Mouse (Mus musculus) urinary bladder, postnatal 4 days (tissue): ENCODE data around the gene Bbs12.

ENCODE experiments used
- DNase-seq, 2 experiments: peaks; one replicate each; pipeline ENCODE4 v3.0.0; 2021 to 2022; ENCODE audit warnings: low spot score in 2 of 2

The Bbs12 gene

DNA sequence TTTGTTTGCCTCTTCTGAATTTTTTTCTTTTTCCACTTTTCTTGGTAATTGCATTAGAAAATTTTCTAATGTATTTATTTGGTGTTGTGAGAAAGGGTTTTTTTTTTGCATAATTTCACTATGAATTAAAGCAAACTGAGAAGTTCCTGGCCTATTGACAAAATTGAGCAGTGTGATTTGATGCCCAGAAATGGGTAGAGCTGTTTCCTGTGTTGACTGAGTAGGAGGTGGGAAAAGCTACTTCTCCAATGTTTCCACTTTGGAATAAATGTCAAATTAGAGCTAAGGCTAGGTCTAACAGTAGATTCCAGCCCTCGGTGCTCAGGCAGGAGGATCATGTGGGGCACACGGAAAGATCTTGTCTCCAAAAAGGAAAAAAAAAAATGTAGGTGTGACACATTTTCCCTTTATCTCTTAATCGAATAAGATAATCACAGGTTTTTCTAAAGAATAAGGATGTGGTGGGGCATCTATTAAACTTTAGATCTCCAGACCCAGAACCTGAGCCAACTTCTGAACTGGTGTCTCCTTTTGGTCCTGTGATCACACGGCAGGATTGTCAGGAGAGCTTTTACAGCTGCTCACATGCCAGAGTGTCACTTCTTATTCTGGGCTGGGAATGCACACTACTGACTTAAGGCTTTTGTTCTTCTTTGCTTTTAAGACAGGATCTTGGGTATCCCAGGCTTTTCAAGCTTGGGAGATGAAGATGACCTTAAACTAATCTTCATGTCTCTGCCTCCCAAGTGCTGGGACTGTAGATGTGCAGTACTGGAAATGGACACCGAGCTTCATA lies 13.2 kb downstream of the Bbs12 start:
- no peak for DNase-seq

DNA sequence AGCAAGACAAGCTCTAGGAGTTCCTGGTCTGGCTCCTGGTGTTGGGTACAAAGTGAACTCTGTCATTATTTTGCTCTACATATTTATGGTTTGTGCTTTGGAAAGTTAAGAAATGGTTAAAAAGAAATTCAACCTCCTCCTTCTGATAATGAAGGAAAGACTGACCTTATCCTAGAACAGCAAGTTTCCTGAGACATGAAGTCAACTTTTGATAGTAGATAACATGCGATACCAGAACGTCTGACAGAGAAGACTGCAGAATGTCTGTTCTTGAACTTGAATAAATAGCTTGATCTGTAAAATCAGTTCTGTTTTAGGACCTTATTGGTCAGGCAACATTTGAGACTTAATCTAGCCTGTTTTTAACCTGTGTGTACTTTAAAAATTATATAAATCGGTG lies 14.3 kb downstream of the Bbs12 start:
- DNase-seq: no peak

- DNase-seq: no peak
These were observed 16.1 kb downstream of the Bbs12 start for GRCm38 (mm10) chr3:37328489-37328888.

DNA sequence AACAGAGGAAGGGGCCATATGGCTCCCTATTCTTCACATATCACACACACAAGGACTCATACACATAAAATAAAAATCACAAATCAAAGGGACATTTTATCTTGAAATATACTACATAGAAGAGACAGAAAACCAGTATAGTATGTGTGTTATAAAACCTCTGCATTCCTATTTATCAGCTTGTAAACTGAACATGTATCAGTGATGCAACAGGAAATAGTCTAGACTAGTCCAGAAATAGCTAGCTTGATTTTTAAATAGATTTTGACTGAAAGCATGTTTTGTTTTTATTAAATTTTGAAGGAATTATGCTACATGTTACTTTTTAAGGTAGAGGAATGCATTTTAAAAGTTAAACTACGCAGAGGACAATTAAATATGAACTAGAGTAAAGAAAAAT lies 17.6 kb downstream of the Bbs12 start:
- DNase-seq: no peak

GRCm38 (mm10) chr3:37331999-37332449 lies 19.7 kb downstream of the Bbs12 start:
- no peak for DNase-seq

- no peak for DNase-seq
These were observed 21.7 kb downstream of the Bbs12 start for GRCm38 (mm10) chr3:37334053-37334452.

- DNase-seq: no peak
These were observed 28.8 kb downstream of the Bbs12 start for GRCm38 (mm10) chr3:37341110-37341509.

DNA sequence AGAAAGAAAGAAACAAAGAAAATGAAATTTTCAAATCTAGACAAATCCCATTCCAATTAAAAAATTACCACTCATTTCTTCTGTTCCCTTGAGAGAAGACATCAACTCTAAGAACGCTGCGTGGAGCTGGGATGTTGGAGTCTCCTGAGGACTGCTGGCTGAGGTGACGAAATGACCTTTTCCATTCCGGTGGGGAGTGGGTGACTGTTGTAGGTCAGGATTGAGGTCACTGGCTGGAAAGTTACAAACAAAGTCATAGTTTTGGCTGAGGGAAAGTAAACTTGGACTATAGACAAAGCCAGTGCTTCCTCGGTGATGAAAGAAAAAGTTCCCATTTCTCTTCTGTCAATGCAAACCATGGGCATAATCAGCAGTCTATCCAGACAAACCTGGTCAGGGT lies 30.5 kb downstream of the Bbs12 start:
- DNase-seq: no peak

GRCm38 (mm10) chr3:37347671-37348070 lies 35.3 kb downstream of the Bbs12 start:
- DNase-seq: no peak

DNA sequence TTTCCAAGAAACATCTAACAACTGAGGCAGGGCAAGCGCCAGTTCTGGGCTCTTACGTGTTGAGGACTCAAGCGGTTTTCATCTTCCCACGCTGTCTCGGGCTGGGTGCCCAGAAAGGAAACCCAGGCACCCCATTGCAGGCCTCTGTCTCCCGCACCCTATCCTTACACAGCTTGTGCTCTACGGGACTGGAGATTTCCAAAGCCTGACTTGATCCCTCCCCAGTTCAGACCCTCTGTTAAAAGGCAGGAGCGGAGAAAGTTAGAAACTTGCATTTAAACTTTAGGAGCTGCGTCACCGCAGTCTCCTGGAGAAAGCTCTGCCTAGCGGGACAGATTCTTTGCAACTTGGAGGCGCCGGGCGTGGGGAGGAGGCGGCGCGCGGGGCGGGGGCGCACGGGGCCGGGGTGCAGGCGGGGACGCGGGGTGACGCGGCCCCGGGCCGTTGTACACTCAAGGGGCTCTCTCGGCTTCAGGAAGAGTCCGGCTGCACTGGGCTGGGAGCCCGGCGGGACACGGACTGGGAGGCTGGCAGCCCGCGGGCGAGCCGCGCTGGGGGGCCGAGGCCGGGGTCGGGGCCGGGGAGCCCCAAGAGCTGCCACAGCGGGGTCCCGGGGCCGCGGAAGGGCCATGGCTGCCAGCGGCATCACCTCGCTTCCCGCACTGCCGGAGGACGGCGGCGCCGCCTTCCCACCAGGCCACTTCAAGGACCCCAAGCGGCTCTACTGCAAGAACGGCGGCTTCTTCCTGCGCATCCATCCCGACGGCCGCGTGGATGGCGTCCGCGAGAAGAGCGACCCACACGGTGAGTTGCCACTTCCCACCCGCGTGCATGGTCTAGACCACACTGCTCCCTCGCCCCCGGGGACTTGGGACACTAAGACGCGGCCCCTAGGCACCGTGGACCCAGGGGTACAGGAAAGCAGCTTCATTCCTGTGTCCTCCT lies 36.1 kb downstream of the Bbs12 start, which contains the start of gene Fgf2:
Gene Fgf2, plus strand, starts transcription at position 126 of the 945 bp plus-strand sequence.
- DNase-seq: peak in 1 of 2 experiments; percentile 40

DNA sequence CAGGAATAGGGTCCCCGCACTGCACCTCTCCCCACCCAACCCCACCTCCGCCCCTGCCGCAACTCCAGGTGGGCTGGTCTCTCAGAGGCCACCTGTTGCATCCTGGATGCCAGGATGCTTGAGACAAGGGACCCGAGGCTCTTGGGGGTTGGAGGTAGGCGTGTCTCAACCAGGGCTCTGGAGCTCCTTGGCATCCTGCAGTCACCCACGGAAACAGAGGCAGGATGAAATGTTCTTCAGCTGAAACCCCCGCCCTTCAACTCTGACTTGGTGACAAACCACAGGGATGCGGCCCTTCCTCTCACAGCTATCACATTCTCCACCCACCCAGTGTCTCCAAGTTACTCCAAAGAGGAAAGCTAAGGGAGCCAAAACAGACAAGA lies 36.8 kb downstream of the Bbs12 start:
- no peak for DNase-seq

- DNase-seq: no peak
These were observed 38.0 kb downstream of the Bbs12 start for GRCm38 (mm10) chr3:37350386-37350785.

- no peak for DNase-seq
These were observed 41.7 kb downstream of the Bbs12 start for GRCm38 (mm10) chr3:37353951-37354481.

GRCm38 (mm10) chr3:37354737-37355136 lies 42.4 kb downstream of the Bbs12 start:
- no peak for DNase-seq

DNA sequence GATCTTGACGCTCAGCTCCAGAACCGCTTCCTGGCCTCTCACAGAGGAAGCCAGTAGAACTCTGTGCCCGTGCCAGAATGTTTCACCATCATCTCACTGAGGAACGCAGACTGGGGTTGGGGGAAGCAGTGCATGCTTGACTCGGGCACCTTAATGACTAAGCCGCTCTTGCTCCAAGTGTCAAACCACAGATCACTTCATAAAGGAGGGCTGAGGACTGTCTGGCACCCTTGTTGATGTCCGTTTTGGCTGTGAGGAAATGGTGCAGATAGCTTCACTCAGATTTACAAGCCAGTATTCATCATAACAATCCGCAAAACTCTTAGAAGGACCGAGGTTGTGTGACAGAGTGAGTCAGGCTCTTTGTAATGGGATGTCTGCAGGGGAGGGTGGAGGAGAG lies 48.4 kb downstream of the Bbs12 start:
- DNase-seq: no peak

GRCm38 (mm10) chr3:37365144-37365543 lies 52.8 kb downstream of the Bbs12 start:
- no peak for DNase-seq

DNA sequence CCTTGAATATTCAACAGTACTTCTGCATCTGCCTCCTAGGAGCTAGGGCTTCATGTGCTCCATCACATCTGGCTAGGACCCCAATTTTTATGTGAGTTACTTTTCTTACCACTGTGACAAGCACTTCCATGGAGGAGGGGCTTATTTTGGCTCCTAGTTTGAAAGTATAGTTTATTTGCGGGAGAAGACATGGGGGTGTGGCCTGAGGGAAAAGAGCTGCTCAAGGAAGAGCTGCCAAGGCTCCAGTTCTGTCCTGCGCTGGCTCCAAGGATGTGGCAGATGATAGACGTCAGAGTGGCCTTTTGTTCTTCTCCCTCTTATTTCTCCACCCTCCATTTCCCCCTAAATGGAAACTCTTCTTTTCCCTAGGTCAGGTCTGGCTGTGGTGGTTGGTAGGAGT lies 53.6 kb downstream of the Bbs12 start:
- DNase-seq: no peak

GRCm38 (mm10) chr3:37366381-37367053 lies 54.2 kb downstream of the Bbs12 start:
- no peak for DNase-seq

- DNase-seq: no peak
These were observed 58.1 kb downstream of the Bbs12 start for GRCm38 (mm10) chr3:37370407-37370806.
